Mouse (Mus musculus) heart, adult 9 months (tissue): ENCODE data around the gene Slc4a10.
A peak's percentile ranks its signal among the peaks of the same experiment; 100 is the strongest.

ENCODE experiments used
- DNase-seq, 2 experiments: peaks; one replicate each; pipeline ENCODE4 v3.0.0; 2022; ENCODE audit warnings: low spot score in 2 of 2

Gene Slc4a10

DNA sequence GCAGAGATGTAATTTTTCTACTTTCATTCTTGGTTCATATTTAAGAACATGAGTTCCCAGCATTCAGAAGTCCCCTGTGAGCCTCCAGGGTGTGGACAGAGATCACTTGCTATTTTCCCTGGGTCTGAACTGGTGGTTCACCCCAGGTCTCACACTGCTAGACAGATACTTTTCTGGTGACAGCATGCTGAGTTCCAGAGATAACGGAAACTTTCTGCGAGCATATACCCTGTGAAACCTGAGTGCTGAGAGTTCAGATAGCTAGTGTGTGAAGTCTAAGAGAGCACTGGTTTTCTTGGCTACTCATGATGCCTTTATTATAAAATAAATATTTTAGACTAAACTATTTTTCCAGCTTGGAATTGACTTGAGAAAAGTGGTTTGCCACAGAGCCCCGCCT, 232.5 kb downstream of the Slc4a10 start:
- DNase-seq, result no peak

DNA sequence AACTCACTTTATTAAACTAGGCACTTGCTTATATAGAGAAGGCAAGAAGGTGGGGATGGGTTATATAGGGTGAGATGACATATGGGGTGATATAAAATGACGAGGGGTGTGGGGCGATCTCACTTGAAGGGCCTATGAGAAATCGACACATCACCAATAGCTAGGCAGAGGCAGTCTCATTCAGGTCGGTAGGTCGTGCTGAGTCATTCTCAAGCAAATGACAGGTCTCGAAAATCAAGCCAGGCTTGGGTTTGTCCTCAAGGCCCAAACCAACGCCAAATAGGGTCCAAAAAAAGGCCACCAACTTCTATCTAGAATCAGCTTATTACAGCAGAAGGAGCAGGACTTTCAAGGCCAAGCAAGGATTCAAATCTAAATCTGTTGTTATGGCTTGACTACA, 233.5 kb downstream of the Slc4a10 start:
- DNase-seq, result no peak

DNA sequence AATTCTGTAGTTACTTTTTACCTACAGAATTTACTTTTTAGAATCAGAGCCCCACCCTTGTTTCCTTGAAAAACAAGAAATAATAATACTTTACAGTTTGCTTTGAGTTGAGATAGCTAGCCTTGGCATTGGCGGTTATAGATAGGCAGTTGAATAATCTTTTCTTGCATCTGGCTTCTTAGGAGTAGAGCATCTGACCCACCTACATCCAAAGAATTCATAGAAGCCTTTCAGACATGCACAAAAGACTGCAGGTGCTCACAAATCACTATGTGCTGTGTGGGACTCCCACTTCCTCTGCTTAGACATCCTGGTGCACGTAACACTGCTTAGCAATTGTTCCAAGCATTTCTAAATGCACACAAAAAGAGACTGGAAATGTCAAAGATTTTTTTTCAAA, 238.8 kb downstream of the Slc4a10 start:
- DNase-seq, result no peak

DNA sequence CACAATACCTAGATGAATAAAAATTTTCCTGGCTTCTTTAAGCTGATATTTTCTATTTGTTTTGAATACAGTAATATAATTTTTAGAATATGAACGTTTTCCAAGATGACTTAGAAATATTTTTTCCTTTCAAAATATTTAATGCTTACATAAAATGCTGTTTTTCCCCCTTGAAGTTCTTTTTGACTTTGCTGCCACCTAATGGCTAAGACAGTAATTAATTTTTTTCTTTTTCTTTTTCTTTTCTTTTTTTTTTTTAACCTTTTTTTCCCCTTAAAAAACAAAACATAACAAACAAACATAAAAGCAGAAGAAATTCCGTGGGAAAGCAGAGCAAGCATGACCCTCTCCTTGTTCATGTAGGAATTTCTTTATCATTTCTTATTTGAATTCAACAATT, 239.6 kb downstream of the Slc4a10 start:
- no peak for DNase-seq

DNA sequence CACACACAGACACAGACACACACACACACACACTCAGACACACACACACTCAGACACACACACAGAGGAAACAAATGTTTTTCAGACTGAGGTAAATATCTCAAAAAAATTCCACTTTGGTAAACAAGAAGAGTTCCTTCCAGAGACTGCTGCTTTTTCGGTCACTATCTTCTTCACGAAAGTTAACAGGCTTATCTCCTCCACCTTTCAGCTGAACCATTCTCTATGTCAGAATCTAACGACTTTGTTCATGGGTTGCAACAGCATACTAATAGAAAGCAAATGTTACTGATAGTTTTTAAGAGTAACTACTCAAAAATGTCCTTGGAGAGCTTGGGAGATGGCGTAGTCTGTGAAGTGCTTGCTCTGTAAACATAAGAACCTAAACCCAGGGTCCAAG, 241.3 kb downstream of the Slc4a10 start:
- DNase-seq, result no peak

DNA sequence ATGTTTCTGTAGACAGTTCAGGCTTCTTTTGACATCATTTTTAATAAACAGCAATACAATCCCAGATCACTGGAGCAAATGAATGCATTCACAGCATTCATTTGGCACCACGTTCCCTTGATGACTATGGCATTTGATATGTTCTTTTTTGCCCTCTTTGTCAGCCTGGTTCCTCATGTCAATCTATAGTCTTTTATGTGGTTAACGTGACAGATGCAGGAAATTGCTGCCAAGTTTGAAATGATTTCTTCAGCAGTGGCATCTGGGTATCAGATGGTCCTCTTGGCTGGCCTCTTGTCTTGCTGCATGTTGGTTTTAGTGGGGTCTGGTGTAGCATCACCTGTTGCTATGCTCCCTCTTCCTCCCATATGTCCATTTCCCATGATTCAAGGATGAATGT, 247.6 kb downstream of the Slc4a10 start:
- DNase-seq, result no peak

DNA sequence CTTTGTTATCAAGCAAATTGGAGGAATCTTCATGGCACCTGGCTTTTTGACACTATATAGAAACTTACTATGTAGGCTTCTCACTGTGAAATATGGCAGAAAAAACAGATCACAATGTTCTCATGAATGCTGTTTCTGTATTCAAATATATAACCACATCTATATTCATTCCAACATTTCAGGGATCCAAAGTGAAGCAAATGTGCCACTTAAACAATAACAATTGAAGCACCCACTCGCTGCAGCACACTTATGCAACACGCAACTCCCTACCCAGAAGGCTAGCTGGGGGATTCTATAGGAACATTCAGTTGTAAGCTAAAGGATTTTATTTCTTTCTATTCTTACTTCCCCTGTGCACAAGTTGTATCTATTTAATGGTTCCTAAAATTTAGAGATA, 255.5 kb downstream of the Slc4a10 start:
- DNase-seq, result no peak

DNA sequence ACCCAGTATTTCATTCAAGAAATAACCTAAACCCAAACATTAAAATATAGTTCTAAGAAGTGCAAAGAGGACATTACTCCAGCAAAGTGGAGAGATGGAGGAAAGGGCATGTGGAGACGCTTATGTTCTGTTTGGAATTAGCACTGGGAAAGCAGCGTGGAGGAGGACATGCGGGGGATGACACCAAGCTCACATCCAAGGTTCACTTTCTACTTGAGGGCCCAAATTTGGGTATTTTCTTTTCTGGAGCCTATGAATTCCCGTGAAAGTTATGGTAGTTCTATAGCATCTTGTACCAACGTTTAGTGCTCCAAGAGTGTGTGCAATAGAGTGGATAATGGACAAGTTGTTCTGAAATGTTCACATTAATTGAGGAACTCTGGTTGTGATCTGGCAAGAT, 260.7 kb downstream of the Slc4a10 start:
- no peak for DNase-seq

DNA sequence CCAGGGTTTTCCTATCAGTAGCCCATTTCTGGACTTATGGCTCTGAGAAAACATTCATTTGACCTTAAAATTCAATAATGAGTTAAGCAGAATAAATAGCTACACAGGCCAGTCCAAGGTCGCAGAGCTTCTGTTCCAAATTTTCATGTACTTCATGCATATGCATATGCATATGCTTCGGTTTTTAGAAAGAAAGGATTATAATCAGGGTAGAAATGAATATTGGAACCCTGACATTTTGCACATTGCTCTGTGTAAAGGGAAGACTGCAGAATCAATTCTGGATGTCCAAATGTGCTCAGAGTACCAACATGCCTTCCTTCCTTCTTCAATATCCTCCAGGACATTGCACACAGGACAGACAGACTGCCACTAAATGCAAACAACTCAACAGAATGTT, 261.2 kb downstream of the Slc4a10 start:
- DNase-seq, result no peak

DNA sequence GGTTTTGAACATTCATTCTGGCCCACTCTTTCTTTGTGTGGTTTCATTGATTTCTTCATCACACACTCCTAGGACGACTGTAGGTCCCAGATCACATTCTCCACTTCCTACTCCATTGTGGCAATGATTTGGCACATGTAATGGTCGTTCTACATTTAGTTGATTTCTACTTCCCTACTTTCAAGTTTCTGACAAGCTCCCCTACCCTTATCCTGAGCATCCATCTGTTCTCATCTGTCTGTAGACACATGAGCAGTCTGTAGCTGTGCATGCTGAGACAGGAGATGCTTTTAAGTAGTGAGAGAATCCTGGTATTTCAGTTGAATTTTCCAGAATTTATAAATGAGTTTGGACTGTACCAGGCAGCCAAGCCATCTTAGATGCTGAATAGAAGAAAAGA, 270.7 kb downstream of the Slc4a10 start:
- DNase-seq, result no peak

DNA sequence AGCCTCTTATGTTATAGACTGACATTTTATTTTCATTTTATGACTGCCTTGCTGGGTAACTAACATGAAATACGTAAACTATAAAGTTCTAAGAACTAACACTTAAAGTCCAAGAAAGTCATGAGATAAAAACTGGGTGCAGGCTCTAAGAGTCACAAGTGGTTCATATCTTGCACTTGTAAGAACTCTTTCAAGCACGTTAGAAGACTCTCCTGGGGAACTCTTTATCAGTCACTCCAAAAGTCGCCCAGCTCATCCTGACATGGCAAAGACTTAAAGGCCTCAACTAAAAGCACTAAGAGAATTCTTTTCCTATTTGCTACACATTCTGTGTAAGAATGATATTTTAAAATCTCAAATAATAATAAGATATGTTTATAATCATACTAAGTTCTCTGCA, 273.2 kb downstream of the Slc4a10 start:
- no peak for DNase-seq

DNA sequence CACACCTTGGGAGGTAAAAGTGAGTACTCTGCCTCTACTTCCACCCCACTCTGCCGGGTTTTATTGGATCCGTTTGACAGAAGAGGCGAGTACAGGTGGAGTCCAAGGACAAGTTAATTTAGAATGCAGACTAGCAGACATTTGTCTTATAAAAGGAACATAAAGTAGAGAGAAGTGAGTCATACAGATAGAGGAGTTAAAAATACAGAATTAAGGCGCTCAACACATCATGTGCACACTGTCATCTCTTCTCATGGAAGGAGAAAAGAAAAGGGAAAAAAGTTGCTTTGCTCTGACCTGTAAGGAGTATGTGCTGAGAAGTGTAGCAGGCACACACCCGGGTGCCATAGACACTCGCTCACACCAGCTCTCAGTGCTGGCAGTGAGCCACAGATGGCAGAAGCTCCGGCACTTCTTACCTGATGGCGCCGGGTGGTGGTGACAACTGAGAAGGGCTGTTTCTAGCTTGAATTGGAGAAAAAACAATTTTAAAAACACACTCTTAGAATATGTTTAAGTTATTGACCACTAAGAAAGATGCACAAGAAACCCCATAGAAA, 276.9 kb downstream of the Slc4a10 start:
- no peak for DNase-seq

DNA sequence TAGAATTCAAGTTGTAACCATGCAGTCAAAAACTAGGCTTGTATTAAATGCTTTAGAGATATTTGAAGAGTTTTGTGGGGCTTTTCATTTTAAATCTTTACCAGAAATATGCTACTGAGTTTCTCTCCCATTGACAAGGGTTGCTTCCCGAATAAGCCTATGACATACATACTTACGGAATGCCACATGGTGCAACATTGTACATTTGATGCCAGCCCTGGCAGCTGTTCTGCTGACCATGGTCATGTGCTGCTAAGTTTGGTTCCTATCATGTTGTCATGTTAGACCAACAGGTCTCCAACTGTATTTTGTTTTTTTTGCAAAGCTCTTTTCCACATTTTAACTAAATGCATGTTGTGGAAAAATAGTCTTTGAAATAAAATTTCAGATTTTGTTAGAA, 279.1 kb downstream of the Slc4a10 start:
- DNase-seq, result peak; percentile 16 to 53

DNA sequence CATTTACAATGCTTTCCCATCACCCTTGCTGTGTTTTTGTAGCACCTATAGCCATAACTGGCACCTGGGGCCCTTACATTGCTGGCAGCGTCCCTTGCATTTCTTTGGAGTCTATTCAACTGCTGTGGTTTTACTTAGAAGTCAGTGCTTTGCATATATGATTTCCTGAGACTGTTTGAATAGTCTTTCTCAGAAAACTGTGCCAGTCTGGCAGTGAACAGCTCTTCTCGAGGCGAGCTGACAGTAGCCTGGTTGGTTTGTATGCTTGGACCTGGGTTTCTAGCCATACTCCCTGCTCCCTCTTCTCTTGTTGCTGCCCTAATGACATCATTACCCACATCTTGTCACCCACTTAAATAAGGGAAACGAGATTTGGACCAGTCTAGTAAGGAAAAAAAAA, 285.7 kb downstream of the Slc4a10 start:
- DNase-seq, result no peak

DNA sequence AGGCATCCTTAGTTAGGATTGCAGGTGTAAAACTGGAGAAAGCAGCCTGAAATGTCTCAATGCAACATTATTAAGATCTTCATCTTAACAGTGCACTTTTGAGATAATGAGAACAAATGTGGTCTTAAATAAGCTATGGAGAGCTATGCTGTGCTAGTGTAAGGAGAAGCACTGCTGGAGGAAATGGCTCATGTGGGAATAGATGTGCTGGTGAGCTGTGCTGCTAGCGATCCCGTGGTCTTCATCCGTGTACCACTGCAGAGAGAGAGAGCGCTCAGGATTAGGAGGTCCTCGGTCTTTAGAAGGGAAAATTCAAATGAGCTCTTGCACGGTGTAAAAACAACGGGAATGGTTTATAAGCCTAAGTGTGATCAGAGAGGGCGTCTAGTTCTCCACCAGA, 286.2 kb downstream of the Slc4a10 start:
- DNase-seq, result no peak

DNA sequence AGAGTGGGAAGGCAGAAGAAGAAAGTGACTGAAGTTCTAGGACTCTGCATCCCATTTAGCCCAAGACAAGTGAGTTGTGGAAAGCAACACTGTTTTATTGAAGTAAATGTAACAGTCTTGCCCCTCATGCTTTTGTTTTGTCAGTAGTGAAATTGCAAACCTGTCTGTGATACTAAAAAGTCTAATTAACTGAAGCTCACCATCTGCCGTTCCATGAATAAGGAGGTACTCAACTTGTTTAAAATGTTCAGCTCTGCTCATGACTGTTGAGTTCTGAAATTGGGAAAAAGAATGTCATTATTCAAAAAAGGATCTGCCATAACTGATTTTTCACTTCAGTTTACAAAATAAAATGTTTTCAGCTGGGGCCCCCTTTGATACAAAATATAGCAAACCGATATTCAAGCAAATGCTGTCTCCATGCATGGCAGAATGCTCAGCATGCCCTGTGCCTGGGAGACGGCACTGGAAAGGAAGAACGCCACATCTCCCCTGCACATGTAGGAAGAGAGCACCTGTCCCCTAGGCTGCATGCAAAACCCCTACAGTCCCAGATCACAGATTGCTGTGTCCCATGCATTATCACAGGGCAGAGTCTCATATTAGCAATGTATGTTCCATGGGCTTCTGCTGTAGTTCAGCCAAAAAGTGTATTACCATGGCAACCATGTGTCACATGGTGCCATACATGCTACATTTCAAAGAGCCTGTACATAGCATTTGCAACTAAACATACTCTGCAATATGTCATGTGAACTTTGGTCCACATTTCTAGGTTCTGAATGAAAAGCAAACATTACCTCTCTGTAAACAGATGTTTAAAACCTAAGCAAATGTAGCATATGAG, 288.4 kb downstream of the Slc4a10 start:
- no peak for DNase-seq

DNA sequence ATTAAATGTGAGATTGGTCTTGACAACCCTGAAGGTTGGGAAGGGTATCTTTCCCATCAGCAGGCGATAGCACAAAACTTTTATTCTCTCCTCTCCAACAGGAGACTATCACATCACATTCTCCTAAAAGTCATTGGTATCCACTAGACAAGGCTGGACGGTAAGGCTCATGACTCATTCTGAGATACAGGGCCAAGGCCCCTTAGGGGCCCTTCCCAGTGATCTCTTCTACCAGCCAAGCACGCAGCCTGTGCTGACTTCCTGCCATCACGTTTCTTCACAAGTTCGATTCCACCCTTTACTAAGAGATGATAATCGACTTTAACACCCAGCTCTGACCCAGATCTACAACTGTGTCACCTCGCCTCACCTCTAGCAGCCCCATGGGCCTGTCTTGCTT, 290.8 kb downstream of the Slc4a10 start:
- DNase-seq, result no peak

DNA sequence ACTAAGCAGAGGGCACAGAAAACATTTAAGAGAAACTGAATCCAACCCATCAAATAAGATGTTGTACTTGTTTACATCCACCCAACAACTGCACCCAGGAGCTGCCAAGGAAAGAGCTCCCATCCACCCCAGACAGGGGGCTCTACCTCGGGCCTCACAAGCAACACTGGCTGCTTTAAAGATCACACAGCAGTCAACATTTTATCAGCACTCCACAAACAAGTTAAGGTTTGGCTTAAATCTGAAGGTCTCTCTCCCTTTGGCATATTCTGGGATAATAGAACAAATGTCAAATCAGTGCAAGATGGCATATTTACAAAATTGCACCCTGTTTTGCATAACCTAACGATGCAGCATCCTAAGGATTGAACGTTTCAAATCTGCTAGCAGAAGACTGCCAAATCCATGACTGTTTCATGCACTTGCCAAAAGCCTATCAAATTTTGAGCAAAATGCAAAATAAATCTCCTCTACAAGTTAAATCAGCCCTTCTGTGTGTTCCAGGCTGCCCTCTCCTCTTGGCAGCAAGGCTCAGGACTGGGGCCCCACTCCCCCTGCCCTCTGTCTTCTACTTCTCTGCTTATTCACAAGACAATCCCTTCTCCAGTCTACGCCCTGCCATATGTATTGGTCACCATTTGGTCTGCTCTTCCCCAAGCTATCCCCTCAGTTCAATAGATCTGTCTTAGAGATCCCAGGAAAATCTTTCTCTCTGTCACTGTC, 293.1 kb downstream of the Slc4a10 start:
- DNase-seq, result no peak

DNA sequence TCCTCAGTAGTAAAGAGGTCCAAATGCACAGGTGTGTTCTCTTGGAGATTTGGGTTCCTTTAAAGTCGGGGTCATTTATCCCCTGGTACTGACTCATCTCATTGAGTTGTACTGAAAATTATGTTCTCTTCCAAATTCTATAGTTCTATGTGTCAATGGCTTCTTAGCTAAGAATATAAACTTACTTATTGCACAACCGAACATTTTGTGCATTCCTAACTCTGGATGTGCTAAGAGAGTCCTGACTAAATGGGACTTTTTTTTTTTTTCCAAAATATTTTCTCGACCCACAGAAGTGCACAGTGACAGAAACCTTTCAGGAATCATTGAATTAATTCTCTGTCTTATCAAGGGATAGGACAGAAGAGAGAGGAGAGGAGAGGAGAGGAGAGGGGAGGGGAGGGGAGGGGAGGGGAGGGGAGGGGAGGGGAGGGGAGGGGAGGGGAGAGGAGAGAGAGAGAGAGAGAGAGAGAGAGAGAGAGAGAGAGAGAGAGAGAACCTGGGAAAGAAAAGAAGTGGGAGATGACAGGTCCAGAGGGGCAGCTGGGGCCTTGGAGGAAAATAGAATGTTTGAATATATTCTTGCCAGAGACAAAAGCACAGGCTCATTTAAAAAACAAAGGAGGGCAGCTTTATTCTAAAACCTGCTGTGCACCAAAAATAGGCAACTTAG, 294.9 kb downstream of the Slc4a10 start:
- no peak for DNase-seq

DNA sequence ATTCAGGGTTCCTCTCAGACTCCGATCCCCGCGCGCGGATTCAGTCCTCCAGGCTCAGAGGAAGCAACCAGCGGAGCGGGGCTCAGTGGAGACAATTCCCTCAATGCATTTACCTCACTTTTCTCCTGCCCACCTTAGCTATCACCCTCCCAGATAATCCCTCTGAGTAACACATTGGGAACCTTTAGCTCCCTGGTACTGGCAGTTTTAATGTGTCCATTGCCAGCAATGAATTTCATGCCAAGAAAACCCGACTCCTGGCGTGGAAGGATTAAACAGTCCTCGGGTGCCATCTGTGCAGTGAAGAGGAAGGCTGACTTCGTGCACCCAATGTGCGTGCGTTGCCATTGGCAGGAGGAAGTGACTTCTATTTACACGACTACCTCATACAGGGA, 295.5 kb downstream of the Slc4a10 start:
- DNase-seq, result no peak

DNA sequence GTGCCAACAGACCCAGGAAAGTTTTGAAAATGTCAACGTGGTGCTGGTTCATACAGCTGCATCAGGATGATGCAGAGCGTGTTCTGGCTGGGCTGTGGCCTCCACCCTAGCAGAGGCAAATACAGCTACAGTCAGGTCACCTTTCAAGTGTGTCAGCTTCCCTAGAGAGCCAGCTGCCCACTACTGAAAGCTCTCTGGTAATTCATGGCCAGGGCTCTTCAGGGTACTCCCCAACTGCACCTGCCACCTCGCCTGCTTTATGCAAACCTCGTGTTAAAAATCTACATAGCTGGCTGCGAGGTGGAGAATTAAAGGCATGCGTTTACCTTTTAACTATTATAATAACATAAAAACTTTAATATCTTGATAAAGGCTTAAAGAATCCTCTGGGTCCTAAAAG, 298.1 kb downstream of the Slc4a10 start:
- no peak for DNase-seq

DNA sequence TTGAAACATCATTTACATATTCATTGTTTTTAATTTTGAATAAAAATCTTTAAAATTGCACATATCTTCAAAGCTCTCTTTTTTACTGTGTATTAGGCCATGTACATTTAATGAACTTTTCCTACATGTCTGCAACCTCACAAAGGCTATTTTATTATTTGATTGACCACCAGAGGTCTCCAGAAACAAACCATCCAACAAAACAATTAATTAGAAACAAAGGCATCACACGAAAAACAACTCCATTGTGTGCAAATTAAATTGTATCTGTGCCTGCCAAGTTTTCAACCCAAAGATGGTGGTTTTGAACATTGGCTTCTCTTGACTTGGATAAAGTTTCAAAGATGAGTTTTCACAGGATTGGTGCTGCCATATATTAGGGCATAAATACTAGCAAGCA, 300.5 kb downstream of the Slc4a10 start:
- no peak for DNase-seq

DNA sequence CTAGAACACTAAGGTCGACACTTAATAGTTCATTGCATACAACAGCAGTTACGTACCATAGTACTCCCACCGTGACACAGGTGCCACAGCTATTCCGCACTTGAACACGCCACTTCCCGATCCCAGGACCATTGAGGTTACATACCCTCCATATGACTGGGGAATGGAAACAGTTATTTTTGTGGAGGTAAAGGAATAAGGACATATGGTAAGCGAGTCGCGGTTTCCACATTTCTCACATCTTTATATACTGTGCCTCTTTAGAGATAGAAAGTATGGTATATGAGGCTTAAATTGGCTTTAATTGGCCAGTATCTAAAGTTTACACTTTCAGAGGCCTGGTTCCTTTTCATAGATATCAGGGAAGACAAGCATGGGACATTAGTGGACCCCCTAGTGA, 301.5 kb downstream of the Slc4a10 start:
- no peak for DNase-seq
